Comparison of ENCODE assay signal across 8 mouse cellular contexts in the genomic region with DNA sequence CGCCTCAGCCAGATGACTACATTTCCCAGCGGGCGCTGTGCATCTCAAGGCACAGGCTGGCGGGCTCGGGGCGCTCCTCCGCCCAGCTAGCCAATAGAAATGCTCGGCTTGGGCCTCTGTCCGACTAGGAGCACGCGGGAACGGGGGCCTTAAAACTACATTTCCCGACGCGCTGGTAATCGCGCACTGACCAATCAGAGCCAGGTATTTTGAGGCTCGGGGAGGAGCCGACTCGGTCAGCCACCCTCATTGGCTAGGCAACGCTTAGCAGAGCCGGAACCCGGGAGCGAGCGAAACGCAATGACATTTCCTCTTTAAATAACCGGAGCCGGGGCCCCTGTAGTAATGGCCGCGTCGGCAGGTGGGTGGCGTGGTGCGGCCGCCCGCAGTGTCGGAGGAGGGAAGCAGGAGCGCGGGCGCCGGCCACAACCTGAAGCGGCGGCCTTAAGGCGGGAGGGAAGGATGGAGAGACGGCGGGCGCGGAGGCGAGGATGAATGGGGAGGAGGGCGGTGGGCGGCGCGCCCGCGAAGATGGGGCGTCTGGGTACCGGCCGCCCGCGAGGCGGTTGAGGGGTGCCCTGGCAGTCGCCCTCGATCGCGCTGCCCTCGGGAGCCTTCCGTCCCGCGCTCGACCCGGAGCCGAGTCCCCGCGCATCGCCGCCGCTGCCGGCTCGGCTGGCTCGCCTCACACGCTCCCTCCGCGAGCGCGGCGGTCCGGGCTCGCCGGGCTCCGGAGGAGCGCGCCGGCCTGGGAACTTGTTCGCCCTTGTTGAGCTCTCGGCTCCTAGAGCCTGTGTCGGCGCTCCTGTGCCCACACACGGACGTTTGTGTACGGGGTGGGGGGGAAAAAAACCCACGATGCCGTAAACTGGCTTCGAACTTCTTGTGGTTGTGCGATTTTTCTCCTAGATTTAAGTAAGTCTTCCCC. TPM values are rescaled to one million over a fixed set of nuclear protein-coding genes. Genes with fewer than 3 reads are reported as not detected.
DNase-seq lines count a peak whose midpoint lies in the region; ATAC-seq lines count a peak whose summit lies in the region.

No protein-coding gene starts in this region.

- H3K36me3 ChIP-seq in lung, embryonic 16.5 days (ENCODE audit: control insufficient read depth, insufficient read depth, low read length) = peaks cover 4% of the 10 kb centered on the region; the same call in 1 of the 2 replicates

- no peaks in the 10 kb centered on the region for H3K9me3 ChIP-seq in lung, embryonic 16.5 days (ENCODE audit: control insufficient read depth, low read length)

- ATAC-seq in hematopoietic stem cell, adult 5-6 weeks (replicated peaks in 1 of 2; ENCODE audit: insufficient read depth in 1 of 2, low FRiP score in 2 of 2, low TSS enrichment in 1 of 2, low read depth in 1 of 2, poor library complexity in 2 of 2, severe bottlenecking in 2 of 2) = peak; percentile 99 to 100
- ATAC-seq in lung, embryonic 16.5 days (ENCODE audit: low read depth) = peak; percentile 100

- H3K4me2 ChIP-seq in lung, embryonic 16.5 days (ENCODE audit: low read depth, low read length) = peak overlapping the region; percentile 88

- peak; percentile 96 for DNase-seq in MEL-GATA-1-ER (ENCODE audit: extremely low read depth, low read depth)
- peak; percentile 93 for DNase-seq in cerebellum, adult 8-10 months
- DNase-seq in forelimb bud, embryonic 11.5 days (ENCODE audit: low read depth, low spot score) = peak; percentile 98
- DNase-seq in layer of hippocampus, adult 9-10 months (ENCODE audit: low spot score) = peak; percentile 90
- DNase-seq in ovary, postnatal 10 days (ENCODE audit: low spot score) = peak; percentile 52
- peak; percentile 90 to 92 for DNase-seq in thymus, postnatal 10 days (ENCODE audit: low spot score in 2 of 2)

- peak overlapping the region; percentile 65 for H3K9ac ChIP-seq in lung, embryonic 16.5 days (ENCODE audit: low read length)

- H3K4me1 ChIP-seq in lung, embryonic 16.5 days (replicated peaks; ENCODE audit: control insufficient read depth, insufficient read depth, low read length) = peaks cover 5% of the 10 kb centered on the region

- WGBS in lung, embryonic 16.5 days = under 1% methylated on average over 77 of the region's 103 CpGs

- 0 out of 2 replicates have a peak overlapping the region, but pooled peaks have one; percentile 7 for H3K27ac ChIP-seq in lung, embryonic 16.5 days (ENCODE audit: low read length)

- H3K4me3 ChIP-seq in lung, embryonic 16.5 days (ENCODE audit: low read length) = peak overlapping the region; percentile 74

- H3K27me3 ChIP-seq in lung, embryonic 16.5 days (ENCODE audit: control insufficient read depth, insufficient read depth, low read depth, low read length) = peaks cover 7% of the 10 kb centered on the region

RNA-seq across cellular contexts. Expression of gene Kbtbd8, which starts 0.8 kb away (rescaled TPM):
- 2.9 and 4.3 TPM in 2 replicates for total RNA-seq in hematopoietic stem cell, adult 5-6 weeks (2017)
- polyA plus RNA-seq in lung, embryonic 16.5 days (2015; fragmentation: Nextera tagmentation; extraction: Ambion mirVana) = 1.5 and 2.2 TPM in 2 replicates

Comparison
In these comparisons a context has a peak if more than half of its experiments do, and no peak if none do; other contexts are left out.
1. Peak in every context shown above with its lines: DNase-seq, ATAC-seq, H3K4me3 ChIP-seq and H3K27ac ChIP-seq.